Mouse (Mus musculus): ENCODE data around the gene Pgam5. TPM values are rescaled to one million over a fixed set of nuclear protein-coding genes. Genes with fewer than 3 reads are reported as not detected.
A peak's percentile ranks its signal among the peaks of the same experiment; 100 is the strongest.

Gene Pgam5
- polyA plus RNA-seq, 1 experiment from 2014 or later: 25.5 TPM

GRCm38 (mm10) chr5:110232346-110232745 is 37.4 kb downstream of the Pgam5 start:
- Histone ChIP-seq H3K4me2 (replicated peaks; ENCODE audit: low read depth) (peak overlapping the region; percentile 70), H3K4me3 (ENCODE audit: low read depth, low read length) (no peak overlapping the region), H3K27ac (ENCODE audit: low read depth, low read length) (no peak overlapping the region), H3K9me3 (ENCODE audit: control insufficient read depth) (no peaks in the 10 kb centered on the region), H3K27me3 (replicated peaks; ENCODE audit: control insufficient read depth, insufficient read depth, low read length) (no peaks in the 10 kb centered on the region), H3K36me3 (ENCODE audit: control insufficient read depth, insufficient read depth) (peaks cover 16% of the 10 kb centered on the region), H3K9ac (ENCODE audit: low read depth, low read length) (no peak overlapping the region), H3K4me1 (replicated peaks; ENCODE audit: control insufficient read depth, insufficient read depth, low read length) (no peaks in the 10 kb centered on the region)
- TF ChIP-seq CTCF (IDR thresholded peaks at IDR 0.05; ENCODE audit: low read depth): no peak
- no peak for ATAC-seq
- 73% methylated on average over 6 of the region's 6 CpGs for whole genome bisulfite sequencing

DNA sequence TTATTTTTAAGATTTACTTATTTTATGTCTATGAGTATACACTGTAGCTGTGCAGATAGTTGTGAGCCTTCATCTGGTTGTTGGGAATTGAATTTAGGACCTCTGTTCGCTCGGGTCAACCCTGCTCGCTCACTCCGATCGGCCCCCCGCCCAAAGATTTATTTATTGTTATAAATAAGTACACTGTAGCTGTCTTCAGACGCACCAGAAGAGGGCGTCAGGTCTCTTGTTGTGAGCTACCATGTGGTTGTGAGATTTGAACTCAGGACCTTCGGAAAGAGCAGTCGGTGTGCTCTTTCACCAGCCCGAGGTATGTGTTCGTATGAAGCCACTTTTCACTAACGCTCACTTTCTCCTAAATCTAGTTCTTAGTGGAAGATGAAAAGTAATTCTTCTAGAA is 38.1 kb downstream of the Pgam5 start:
- Histone ChIP-seq H3K36me3 (ENCODE audit: control insufficient read depth, insufficient read depth) (peaks cover 10% of the 10 kb centered on the region), H3K27me3 (replicated peaks; ENCODE audit: control insufficient read depth, insufficient read depth, low read length) (no peaks in the 10 kb centered on the region), H3K27ac (ENCODE audit: low read depth, low read length) (no peak overlapping the region; the same call in 1 of the 2 replicates), H3K4me1 (replicated peaks; ENCODE audit: control insufficient read depth, insufficient read depth, low read length) (no peaks in the 10 kb centered on the region), H3K9ac (ENCODE audit: low read depth, low read length) (peak overlapping the region; percentile 89; the same call in 1 of the 2 replicates), H3K4me3 (ENCODE audit: low read depth, low read length) (peak overlapping the region; percentile 91), H3K4me2 (replicated peaks; ENCODE audit: low read depth) (peak overlapping the region; percentile 70), H3K9me3 (ENCODE audit: control insufficient read depth) (no peaks in the 10 kb centered on the region)
- peak; percentile 44; the same call in 1 of the 2 replicates for TF ChIP-seq CTCF (IDR thresholded peaks at IDR 0.05; ENCODE audit: low read depth)
- WGBS: 39% methylated on average over 13 of the region's 13 CpGs
- no peak for ATAC-seq

GRCm38 (mm10) chr5:110230780-110231461 is 38.8 kb downstream of the Pgam5 start, which contains the start of gene Ankle2:
Gene Ankle2 (plus strand): TSS chr5:110231004.
- Histone ChIP-seq H3K36me3 (ENCODE audit: control insufficient read depth, insufficient read depth) (peaks cover 6% of the 10 kb centered on the region; the same call in 1 of the 2 replicates), H3K27me3 (replicated peaks; ENCODE audit: control insufficient read depth, insufficient read depth, low read length) (no peaks in the 10 kb centered on the region), H3K9ac (ENCODE audit: low read depth, low read length) (peak within 1 kb of the TSS; percentile 89), H3K27ac (ENCODE audit: low read depth, low read length) (peak within 1 kb of the TSS; percentile 93), H3K4me3 (ENCODE audit: low read depth, low read length) (peak within 1 kb of the TSS; percentile 91), H3K4me1 (replicated peaks; ENCODE audit: control insufficient read depth, insufficient read depth, low read length) (no peaks in the 10 kb centered on the region), H3K4me2 (replicated peaks; ENCODE audit: low read depth) (peak within 1 kb of the TSS; percentile 70), H3K9me3 (ENCODE audit: control insufficient read depth) (no peaks in the 10 kb centered on the region)
- WGBS: under 1% methylated on average over 77 of the region's 81 CpGs
- ATAC-seq: peak; percentile 99
- TF ChIP-seq CTCF (IDR thresholded peaks at IDR 0.05; ENCODE audit: low read depth): no peak

- no peaks in the 10 kb centered on the region for H3K9me3 ChIP-seq (ENCODE audit: control insufficient read depth)
- H3K27ac ChIP-seq (ENCODE audit: low read depth, low read length): peak overlapping the region; percentile 93
- peak overlapping the region; percentile 70 for H3K4me2 ChIP-seq (replicated peaks; ENCODE audit: low read depth)
- peak overlapping the region; percentile 91 for H3K4me3 ChIP-seq (ENCODE audit: low read depth, low read length)
- H3K36me3 ChIP-seq (ENCODE audit: control insufficient read depth, insufficient read depth): peaks cover 6% of the 10 kb centered on the region; the same call in 1 of the 2 replicates
- no peak for ATAC-seq
- no peaks in the 10 kb centered on the region for H3K4me1 ChIP-seq (replicated peaks; ENCODE audit: control insufficient read depth, insufficient read depth, low read length)
- WGBS: 5% methylated on average over 8 of the region's 8 CpGs
- peak overlapping the region; percentile 89 for H3K9ac ChIP-seq (ENCODE audit: low read depth, low read length)
- TF ChIP-seq CTCF (IDR thresholded peaks at IDR 0.05; ENCODE audit: low read depth): no peak
- no peaks in the 10 kb centered on the region for H3K27me3 ChIP-seq (replicated peaks; ENCODE audit: control insufficient read depth, insufficient read depth, low read length)
Measured at GRCm38 (mm10) chr5:110230401-110230779, 39.3 kb downstream of the Pgam5 start.

GRCm38 (mm10) chr5:110227336-110227883 is 42.3 kb downstream of the Pgam5 start:
- Histone ChIP-seq H3K4me3 (ENCODE audit: low read depth, low read length) (no peak overlapping the region), H3K36me3 (ENCODE audit: control insufficient read depth, insufficient read depth) (peaks cover 29% of the 10 kb centered on the region), H3K4me2 (replicated peaks; ENCODE audit: low read depth) (no peak overlapping the region), H3K9ac (ENCODE audit: low read depth, low read length) (no peak overlapping the region), H3K9me3 (ENCODE audit: control insufficient read depth) (no peaks in the 10 kb centered on the region), H3K27ac (ENCODE audit: low read depth, low read length) (no peak overlapping the region), H3K27me3 (replicated peaks; ENCODE audit: control insufficient read depth, insufficient read depth, low read length) (no peaks in the 10 kb centered on the region), H3K4me1 (replicated peaks; ENCODE audit: control insufficient read depth, insufficient read depth, low read length) (no peaks in the 10 kb centered on the region)
- TF ChIP-seq CTCF (IDR thresholded peaks at IDR 0.05; ENCODE audit: low read depth): no peak
- no peak for ATAC-seq
- 35% methylated on average over 1 of the region's 1 CpGs for WGBS

DNA sequence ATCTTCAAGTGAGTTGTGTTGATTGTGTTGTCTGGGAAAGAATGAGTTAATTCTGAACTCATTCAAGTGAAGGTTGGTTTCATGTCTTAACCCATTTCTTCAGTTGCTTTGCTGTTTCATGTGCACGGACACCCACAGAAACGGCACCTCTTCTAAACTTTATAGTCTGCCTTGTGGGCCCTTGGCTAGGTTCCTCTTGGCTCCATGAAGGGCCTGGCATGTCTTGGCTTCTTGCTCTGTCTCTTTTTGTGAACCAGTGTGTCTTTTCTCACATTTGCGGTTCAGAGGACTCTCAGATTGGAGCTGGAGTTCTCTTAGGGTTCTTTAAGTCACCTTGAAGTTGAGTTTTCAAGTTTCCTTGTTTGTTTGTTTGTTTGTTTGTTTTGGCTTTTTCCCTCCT is 44.7 kb downstream of the Pgam5 start:
- Histone ChIP-seq H3K4me1 (replicated peaks; ENCODE audit: control insufficient read depth, insufficient read depth, low read length) (no peaks in the 10 kb centered on the region), H3K4me2 (replicated peaks; ENCODE audit: low read depth) (no peak overlapping the region), H3K36me3 (ENCODE audit: control insufficient read depth, insufficient read depth) (peaks cover 52% of the 10 kb centered on the region), H3K27me3 (replicated peaks; ENCODE audit: control insufficient read depth, insufficient read depth, low read length) (no peaks in the 10 kb centered on the region), H3K4me3 (ENCODE audit: low read depth, low read length) (no peak overlapping the region), H3K9me3 (ENCODE audit: control insufficient read depth) (no peaks in the 10 kb centered on the region), H3K9ac (ENCODE audit: low read depth, low read length) (no peak overlapping the region), H3K27ac (ENCODE audit: low read depth, low read length) (no peak overlapping the region)
- TF ChIP-seq CTCF (IDR thresholded peaks at IDR 0.05; ENCODE audit: low read depth): no peak
- ATAC-seq: no peak
- 92% methylated on average over 3 of the region's 3 CpGs for WGBS

All from intestine, postnatal 0 days (tissue).